Mouse (Mus musculus) layer of hippocampus, postnatal 25 days (tissue): ENCODE results near the gene Tmem202. TPM values are rescaled to one million over a fixed set of nuclear protein-coding genes. Genes with fewer than 3 reads are reported as not detected.

Source experiments
- DNase-seq, 2 experiments: peaks; one replicate each; pipeline ENCODE4 v3.0.0; 2022; ENCODE audit warnings: mixed read lengths in 2 of 2, low spot score in 1 of 2; ENCODE audit errors: extremely low spot score in 1 of 2
- total RNA-seq, 2 experiments: library from RNA; stranded (reverse); gene quantifications; 2 replicates each; pipeline ENCODE4 v1.2.3; 2021

The Tmem202 gene
- 1 to 10 TPM; 2.0 to 2.1 TPM for total RNA-seq

DNA sequence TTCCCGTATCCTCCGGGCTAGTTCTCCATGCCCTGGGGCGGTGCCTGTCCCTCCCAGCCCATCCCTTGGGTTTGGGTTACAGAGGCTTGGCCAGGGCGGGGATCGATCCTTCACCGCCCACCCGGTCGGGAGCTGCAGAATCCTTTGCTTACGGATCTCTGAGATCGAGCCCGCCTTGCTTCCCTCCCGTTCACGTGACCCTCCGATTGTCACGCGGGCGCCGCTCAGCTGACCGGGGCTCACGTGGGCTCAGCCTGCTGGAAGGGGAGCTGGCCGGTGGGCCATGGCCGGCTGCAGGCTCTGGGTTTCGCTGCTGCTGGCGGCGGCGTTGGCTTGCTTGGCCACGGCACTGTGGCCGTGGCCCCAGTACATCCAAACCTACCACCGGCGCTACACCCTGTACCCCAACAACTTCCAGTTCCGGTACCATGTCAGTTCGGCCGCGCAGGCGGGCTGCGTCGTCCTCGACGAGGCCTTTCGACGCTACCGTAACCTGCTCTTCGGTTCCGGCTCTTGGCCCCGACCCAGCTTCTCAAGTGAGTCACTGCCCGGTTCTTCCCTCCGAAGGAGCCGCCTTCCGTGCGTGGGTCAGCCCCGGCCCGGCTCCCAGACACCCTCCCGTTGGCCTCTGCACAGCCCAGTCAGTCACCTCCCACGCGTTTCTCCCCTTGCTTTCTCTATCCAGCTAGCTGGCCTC, at the start of gene Tmem202, which contains the start of gene Hexa:
TSS of gene Tmem202 (minus strand) at position 407 of the 697 bp plus-strand sequence.
TSS of gene Hexa (plus strand) at position 100 of the 697 bp plus-strand sequence.
- DNase-seq = peak; percentile 67 to 71

DNA sequence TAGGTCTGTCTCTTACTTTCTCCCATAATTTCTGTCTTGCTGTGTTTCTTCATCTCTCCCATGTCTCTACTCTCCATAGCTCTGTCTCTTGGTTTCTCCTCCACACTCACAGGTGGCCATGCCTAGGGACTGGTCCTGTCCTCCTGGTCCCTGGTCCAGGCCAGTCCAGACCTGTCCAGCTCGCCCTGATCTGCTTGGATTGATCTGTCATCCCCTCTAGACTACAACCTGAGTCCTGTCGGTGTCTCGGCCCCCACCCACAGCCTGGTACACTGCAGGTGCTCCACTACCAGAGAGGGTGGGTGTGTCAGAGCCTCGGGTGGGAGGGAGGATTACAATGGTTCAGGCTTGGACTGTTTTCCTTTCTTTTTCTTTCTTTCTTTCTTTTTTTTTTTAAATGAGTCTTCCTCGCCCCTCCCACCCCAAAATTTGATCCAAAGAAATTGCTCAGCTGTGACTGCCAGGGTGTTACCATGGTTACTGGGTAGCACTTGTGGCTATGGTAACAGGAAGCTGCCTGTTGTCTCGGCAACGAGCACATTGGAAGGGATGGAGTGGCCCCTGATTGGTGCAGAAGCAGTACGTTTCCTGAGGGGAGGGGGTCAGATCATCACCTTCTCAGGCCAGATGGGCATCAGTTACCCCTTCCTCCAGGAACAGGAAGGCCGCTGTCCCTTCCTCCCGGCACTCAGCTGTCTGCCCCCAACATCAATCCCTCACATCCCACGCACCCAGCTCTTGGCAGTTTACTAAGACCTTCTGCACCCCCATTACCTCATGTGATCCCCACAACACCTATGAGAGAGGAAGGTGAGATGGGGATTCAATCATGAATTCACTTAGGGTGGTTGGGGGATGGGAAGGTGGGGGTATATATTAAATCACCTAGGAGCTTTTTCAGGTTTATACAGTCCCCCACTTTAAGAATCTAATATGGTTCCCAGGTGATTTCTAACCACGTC, 49.3 kb upstream of the Tmem202 start:
- peak; percentile 46 to 58 for DNase-seq

DNA sequence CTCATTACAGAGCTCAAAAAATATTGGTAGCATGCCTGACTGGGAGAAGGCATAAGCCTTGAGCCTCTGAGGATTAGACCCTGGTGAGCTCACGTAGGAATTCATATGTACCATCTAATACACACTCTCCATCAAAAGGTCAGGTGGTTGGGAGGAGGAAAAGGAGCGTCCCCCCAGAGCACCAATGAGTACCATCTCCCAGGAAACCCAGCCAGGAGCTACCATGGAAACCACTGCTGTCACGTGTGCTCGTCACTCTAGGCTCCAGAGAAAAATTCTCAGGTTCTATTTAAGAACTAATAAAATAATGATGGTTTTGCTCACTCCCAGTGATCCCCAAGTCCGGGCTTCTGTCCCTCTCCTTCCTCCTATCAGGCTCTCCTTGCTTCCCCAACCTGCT, 48.6 kb upstream of the Tmem202 start:
- DNase-seq = peak in 1 of 2 experiments; percentile 22

DNA sequence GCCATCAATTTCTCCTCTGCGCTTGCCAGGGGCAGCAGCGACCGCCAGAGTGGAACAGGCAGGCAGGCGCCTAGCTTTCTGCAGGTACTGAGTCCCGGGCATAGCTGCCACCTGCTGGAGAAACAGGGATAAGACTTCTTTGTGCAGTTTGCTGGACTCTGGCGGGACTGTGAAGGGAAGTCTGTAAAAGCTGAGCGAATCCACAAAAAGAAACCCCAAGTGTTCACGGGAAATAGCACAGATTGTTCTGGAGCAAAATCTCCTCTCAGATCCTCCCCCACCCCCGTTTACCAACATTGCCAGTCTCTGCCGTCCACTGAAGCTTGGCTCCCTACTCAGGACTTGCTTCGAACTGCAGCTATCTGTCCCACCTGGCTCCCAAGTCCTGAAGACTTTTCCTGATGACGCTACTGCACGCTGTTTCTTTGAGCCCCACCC, 45.2 kb upstream of the Tmem202 start:
- peak; percentile 58 to 68 for DNase-seq

DNA sequence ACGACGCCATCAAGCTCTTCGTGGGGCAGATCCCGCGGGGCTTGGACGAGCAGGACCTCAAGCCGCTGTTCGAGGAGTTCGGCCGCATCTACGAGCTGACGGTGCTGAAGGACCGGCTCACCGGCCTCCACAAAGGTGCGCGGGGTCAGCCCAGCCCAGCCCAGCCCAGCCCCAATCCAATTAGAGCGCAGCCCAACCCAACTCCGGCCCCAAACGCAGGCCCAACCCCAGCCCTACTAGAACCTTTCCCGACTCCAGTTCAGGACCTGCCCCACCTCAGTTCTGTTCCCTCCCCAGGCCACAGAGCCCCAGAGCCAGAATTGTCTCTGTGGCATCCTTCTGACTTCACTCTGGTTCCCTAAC, 38.8 kb upstream of the Tmem202 start:
- DNase-seq = no peak

DNA sequence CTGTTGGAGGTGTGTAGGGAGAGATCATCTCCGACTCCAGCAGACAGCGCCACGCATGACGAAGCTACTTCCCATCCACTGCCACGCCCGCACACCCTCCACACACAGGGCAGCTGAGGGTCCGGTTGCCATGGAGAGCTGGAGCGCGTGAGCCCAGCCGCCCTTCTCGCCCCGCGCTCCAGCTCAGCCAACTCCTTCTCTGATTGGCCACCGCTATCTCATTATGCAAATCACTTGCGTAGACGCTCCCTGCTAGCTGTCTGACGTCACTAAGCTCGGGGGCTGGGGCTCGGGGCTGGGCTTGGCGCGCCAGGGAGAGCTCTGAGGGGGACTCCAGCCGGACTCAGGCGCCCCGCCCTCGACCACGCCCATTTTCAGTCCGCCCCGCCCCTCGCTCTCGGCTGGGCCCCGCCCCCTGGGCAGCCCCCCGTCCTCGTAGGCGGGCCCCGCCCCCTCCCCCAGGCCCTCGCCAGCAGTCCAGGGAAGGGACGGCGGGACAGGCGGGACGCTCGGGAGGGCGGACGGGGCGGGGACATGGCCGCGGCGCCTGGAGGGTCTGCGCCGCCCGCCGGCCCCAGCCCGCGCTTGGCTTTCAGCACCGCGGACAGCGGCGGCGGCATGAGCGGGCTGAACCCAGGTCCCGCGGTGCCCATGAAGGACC, 38.3 kb upstream of the Tmem202 start, which contains the start of gene Celf6:
TSS of gene Celf6 (plus strand) at position 74 of the 661 bp plus-strand sequence.
- DNase-seq = peak; percentile 78

DNA sequence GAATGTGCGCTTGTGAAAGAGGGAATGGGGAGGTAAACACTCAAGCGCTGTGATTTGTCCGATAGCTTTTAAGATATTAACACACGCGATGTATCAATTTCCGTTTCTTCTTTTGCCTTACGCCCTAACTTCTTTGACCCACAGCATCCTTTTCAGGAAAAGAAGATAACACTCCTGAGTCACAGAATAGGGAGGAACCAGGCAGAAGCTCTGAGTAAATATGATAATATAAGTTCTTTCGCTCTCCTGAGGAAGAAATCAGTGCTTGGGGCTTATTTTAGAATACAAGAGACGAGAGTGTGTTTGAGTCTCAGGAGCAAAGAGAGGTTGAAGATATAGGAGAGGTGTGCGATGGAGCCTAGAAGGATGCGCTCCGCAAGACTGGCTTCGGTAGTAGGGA, 37.8 kb upstream of the Tmem202 start:
- DNase-seq = no peak

DNA sequence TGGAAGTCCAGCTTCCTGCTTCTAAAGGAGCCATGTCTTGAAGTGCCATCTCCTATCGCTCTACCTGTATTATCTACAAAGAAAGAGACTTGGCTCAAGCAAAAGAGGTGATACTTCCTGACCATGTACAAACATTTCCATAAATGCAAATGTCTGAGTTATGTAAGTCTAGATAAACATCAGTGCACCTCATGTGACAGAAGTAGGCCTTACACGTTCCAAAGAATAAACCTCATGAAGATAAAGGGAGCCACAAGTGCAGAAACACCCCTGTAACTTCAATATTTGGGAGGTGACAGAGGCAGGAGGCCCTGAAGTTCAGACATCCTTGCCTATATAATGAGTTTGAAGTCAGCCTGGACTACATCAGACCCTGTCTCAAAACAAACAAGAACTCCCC, 32.2 kb upstream of the Tmem202 start:
- DNase-seq = no peak

DNA sequence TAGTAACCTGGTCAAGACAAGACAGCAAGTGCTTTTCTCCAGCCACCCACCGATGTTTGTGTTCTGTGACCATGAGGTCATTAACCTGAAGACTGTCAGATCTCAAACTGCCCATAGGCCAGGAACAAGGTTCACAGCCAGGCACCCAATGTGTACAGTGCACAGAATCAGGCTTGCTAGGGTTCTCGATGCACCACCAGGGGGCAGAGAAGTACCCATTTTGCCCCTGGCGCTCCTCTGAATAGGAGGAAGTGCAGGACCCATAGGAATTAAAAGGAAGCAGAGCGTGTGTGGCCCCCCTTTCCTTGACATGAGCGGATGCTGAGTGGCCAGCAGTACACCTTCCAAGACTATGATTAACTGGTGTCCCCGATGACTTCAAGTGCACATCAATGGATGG, 27.5 kb upstream of the Tmem202 start:
- peak in 1 of 2 experiments; percentile 74 for DNase-seq

DNA sequence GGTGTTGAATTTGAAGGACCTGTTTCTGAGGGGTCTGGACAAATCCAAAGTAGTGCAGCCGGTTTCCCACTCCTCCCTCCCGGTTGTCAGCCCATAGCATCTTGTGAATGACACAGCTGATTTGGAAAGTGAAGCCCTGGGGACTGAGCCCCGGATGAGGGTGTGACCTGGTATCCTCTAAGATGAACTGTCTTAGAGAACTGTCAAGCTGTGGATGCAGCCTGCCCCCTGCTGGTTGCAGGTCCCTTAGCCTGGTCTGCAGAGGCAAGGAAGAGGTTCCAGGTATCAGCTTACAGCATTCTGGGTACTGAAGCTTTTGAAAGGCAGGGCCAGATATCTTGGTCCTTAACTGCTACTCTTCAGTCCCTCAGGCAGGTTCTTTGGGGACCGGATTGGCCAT, 26.0 kb upstream of the Tmem202 start:
- DNase-seq = peak; percentile 45 to 75

DNA sequence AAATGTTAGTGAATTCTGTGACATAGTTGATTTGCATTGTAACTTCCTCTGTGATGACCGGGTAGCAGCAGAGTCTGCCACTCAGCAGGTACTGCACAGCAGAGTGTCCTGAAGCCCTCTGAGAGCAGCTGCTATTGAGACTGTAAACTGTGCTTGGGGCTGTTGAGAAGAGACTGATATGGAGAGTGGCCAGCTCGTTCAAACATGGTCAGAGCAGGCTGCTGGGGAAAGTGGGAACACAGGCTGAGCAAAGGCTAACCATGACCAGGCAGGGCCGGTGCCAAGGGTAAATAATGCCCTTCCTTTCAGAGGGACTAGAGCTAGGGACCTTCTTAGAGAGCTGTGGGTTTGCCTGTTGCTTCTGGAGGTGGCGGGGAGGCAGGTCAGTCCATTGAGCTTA, 14.1 kb upstream of the Tmem202 start:
- DNase-seq = no peak

DNA sequence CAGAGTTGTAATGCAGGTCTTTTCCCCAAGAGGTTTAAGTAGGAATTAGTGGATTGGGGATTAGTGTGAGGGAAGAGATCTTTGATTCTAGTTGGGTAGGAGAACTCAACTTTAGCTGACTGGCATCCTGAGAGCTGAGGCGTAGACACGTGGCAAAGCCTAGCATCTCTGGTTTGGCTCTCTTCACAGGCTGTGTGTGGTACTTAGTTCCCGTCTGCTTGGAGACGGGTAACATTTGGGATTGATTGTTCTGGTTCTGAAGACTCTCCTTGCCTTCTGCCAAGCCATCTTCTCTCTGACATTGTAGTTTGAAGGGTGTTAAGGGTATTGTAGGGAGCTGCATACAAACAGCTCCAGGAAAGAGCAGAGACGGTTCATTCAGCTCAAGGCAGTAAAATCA, 13.0 kb upstream of the Tmem202 start:
- DNase-seq = no peak

DNA sequence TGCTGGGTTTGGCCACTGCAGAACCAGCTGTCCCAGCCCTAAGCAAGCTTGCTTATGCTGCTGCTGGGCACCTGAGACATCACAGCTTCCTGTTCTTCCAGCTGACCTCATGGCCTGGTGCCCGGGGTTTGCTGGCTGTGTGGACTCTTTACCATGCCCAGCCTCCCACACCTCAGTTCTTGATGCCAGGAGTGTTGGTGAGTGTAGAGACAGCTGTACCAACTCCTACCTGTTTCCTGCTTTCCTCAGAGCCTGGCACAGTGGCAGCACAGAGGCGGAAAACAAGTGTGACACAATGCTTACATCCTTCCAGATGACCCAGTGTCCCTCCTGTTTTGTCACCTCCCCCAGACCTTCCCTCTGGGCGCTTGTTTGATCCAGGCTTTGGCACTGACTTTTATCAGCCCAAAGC, 12.0 kb upstream of the Tmem202 start:
- DNase-seq = peak in 1 of 2 experiments; percentile 13

DNA sequence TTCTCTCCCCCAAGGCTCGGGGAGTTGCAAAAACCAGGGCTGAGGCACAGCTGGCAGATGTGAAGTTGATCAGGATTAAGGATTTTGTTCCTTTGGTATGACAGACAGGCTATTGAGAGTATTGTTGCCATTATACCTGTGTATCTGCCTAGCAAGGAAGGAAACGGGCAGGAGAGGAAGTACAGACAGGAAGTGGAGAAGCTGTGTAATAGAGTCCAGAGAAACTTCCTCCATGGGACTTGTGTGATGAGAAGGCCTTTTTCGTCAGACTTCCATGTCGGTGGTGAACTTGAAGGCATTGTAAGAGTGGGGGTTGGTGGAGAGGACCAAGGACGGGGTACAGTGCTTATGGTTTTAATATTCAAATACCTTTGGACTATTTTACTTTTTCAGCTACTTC, 11.4 kb upstream of the Tmem202 start:
- no peak for DNase-seq

DNA sequence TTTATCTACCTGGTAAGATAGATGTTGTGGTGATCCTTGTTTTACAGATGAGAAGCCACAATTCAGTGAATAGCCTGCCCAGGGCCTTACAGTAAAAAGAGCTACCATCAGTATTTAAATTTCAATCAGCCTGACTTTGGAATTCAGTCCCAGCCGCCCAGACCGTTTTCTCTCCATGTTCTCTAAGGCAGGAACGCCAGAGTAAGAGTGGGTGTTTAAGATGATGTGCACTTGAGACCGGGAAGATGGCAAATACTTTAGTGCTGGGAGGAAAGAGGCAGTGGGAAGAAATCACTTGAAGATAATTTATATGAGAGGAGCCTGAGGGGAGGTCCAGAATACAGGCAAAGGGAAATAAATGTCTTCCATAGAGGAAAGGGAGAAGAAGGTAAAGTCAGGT, 10.4 kb upstream of the Tmem202 start:
- DNase-seq = no peak

DNA sequence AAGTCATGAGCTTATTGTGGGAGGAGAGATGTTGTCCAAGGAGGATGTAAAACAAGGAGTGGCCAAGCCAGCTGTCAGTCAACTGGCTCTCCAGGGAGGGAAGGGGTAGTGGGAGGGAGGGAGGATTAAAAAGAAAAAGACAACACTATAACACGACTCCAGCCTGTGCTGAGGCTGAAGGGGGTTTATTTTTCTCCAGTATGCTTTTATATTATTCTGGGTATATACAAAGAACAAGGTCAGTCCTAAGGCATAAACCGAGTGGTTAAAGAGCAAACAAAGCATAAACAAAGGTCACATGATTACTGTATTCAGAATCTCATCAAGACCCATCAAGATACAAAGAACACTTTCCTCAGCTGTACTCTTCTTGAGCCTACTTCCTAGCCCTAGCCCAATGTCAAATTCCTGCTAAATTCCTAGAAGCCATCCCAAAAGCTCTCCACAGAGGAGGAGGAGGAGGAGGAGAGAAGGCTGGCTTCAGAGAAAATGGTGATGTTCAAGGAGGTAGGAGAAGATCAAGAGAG, 9.4 kb upstream of the Tmem202 start:
- no peak for DNase-seq

DNA sequence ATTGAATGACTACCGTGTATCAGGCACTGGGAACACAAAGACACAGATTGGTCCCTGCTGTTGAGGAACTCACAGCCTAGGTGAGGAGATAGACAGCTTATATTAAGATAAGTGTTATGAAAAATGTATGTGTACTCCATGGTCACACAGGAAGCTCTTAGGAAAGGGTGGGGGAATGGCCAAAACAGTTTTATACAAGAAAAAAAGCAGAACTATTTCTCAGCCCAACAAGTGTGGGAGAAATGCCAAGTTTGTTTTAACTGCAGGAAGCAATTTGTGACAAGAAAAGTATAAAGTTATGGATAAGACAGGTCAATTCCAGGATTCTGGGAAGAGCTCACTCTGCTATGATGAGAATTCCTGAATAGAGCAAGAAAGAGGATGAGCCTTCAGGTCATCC, 8.2 kb upstream of the Tmem202 start:
- DNase-seq = no peak

DNA sequence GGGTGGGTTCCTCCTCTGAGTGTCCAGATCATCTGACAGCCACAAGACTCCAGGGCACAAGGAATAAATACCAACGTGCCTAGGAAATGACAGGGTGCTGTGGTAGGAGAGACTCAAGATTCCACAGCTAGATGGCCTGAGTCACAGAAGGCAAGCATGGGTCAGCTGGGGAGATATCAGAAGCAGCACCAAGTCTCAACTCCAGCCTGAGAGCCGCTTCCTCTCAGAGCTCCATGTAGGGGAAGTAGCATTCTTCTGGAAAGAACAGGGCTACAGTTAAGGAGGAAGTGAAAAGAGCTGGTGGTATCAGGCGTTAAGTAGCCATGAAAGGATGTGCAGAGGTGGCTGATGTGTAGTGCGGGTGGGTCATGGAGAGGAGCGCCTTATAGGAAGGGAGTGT, 5.1 kb upstream of the Tmem202 start:
- no peak for DNase-seq

DNA sequence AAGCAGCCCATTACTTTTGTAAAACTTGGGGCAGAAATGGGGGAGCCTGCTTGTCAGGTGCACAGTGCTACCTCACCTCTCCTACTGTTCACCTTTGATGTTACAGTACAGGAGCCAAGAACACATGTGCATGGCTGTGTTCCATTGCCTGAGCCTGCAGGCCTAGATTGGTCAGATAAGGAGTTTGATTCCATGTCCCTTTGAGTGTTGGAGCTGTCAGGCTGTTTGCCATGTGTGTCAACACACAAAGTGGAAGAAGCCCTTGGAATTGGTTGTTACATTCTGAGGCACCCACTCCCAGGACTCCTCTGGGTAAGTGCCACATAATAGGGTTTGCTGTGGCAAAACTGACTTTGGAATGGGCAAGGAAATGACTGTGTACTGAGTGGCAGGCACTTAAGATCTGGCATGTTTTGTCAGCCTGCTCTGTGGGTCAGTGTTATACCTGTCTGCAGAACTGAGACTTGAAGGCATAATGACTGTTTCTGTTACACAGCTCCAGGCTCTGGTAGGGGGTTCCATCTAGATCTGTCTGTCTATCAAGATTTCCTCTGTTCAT, 3.2 kb upstream of the Tmem202 start:
- DNase-seq = no peak

DNA sequence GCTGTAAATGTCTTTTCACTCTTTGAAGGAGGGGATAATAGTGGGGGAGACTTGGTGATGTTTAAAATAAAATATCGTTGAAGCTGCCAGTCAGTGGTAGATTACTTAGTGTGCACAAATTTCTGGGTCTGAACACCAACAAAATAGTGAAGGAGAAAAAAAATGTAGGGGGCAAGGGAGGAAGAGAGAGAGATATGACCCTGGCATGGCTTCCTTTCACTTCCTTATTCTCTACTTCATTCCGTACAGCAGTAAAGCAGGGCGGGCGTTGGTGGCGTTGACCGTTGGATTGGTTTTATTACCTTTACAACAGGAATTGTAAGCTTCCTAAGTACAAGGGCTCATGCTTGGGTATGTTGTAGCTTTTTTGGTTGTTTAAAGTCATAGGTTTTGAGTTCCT, 2.0 kb upstream of the Tmem202 start:
- DNase-seq = no peak
